Mouse (Mus musculus): ENCODE results near the gene Hoxa4. TPM values are rescaled to one million over a fixed set of nuclear protein-coding genes. Genes with fewer than 3 reads are reported as not detected.
A peak's percentile ranks its signal among the peaks of the same experiment; 100 is the strongest.

Hoxa4 gene
- polyA plus RNA-seq, 1 experiment from 2014 or later = 11.7 TPM

- peak within 1 kb of the TSS; percentile 99 for H3K4me2 ChIP-seq (ENCODE audit: low read depth)
- DNase-seq (ENCODE audit: low spot score) = peak; percentile 77
- H3K9ac ChIP-seq (ENCODE audit: low read length) = peak within 1 kb of the TSS; percentile 99
- peaks cover 39% of the 10 kb centered on the region for H3K4me1 ChIP-seq (ENCODE audit: control insufficient read depth, insufficient read depth, low read length)
- H3K9me3 ChIP-seq (ENCODE audit: control insufficient read depth, low read length) = no peaks in the 10 kb centered on the region
- peaks cover 12% of the 10 kb centered on the region for H3K36me3 ChIP-seq (ENCODE audit: control insufficient read depth, insufficient read depth, low read length)
- no peaks in the 10 kb centered on the region for H3K27me3 ChIP-seq (ENCODE audit: control insufficient read depth, insufficient read depth, low read length)
- H3K4me3 ChIP-seq (ENCODE audit: low read depth, low read length) = peak within 1 kb of the TSS; percentile 87
- WGBS = 1% methylated on average over 47 of the region's 47 CpGs
- peak; percentile 21; the same call in 1 of the 2 replicates for ATAC-seq (ENCODE audit: insufficient read depth, low FRiP score, low TSS enrichment)
- H3K27ac ChIP-seq (ENCODE audit: low read depth, low read length) = peak within 1 kb of the TSS; percentile 100
These were observed 16.7 kb upstream of the Hoxa4 start, which contains the start of gene Hoxa6 for GRCm38 (mm10) chr6:52208072-52208867. Hoxa6 (minus strand) TSS chr6:52208722.

- Histone ChIP-seq H3K36me3 (ENCODE audit: control insufficient read depth, insufficient read depth, low read length) (peaks cover 12% of the 10 kb centered on the region), H3K4me1 (ENCODE audit: control insufficient read depth, insufficient read depth, low read length) (peaks cover 39% of the 10 kb centered on the region), H3K27me3 (ENCODE audit: control insufficient read depth, insufficient read depth, low read length) (no peaks in the 10 kb centered on the region), H3K4me2 (ENCODE audit: low read depth) (peak overlapping the region; percentile 99), H3K9ac (ENCODE audit: low read length) (peak overlapping the region; percentile 99), H3K4me3 (ENCODE audit: low read depth, low read length) (peak overlapping the region; percentile 87), H3K27ac (ENCODE audit: low read depth, low read length) (peak overlapping the region; percentile 100), H3K9me3 (ENCODE audit: control insufficient read depth, low read length) (no peaks in the 10 kb centered on the region)
- ATAC-seq (ENCODE audit: insufficient read depth, low FRiP score, low TSS enrichment) = no peak
- no peak for DNase-seq (ENCODE audit: low spot score)
These were observed 16.1 kb upstream of the Hoxa4 start for GRCm38 (mm10) chr6:52207684-52207976.

GRCm38 (mm10) chr6:52206882-52207683 lies 15.5 kb upstream of the Hoxa4 start:
- peak overlapping the region; percentile 99 for H3K4me2 ChIP-seq (ENCODE audit: low read depth)

GRCm38 (mm10) chr6:52205638-52206621 lies 14.4 kb upstream of the Hoxa4 start:
- ATAC-seq (ENCODE audit: insufficient read depth, low FRiP score, low TSS enrichment) (no peak), DNase-seq (ENCODE audit: low spot score) (peak; percentile 70)
- peaks cover 50% of the 10 kb centered on the region for H3K4me1 ChIP-seq (ENCODE audit: control insufficient read depth, insufficient read depth, low read length)
- H3K4me3 ChIP-seq (ENCODE audit: low read depth, low read length) = peak overlapping the region; percentile 87
- H3K27ac ChIP-seq (ENCODE audit: low read depth, low read length) = peak overlapping the region; percentile 100
- H3K27me3 ChIP-seq (ENCODE audit: control insufficient read depth, insufficient read depth, low read length) = no peaks in the 10 kb centered on the region
- peaks cover 12% of the 10 kb centered on the region for H3K36me3 ChIP-seq (ENCODE audit: control insufficient read depth, insufficient read depth, low read length)
- no peaks in the 10 kb centered on the region for H3K9me3 ChIP-seq (ENCODE audit: control insufficient read depth, low read length)
- H3K4me2 ChIP-seq (ENCODE audit: low read depth) = peak overlapping the region; percentile 99
- WGBS = 2% methylated on average over 55 of the region's 55 CpGs
- peak overlapping the region; percentile 99 for H3K9ac ChIP-seq (ENCODE audit: low read length)

More at GRCm38 (mm10) chr6:52206882-52207683, 15.5 kb upstream of the Hoxa4 start:
- DNase-seq (ENCODE audit: low spot score) (peak; percentile 32), ATAC-seq (ENCODE audit: insufficient read depth, low FRiP score, low TSS enrichment) (no peak)
- peak overlapping the region; percentile 100 for H3K27ac ChIP-seq (ENCODE audit: low read depth, low read length)
- H3K9me3 ChIP-seq (ENCODE audit: control insufficient read depth, low read length) = no peaks in the 10 kb centered on the region
- peak overlapping the region; percentile 87 for H3K4me3 ChIP-seq (ENCODE audit: low read depth, low read length)
- H3K4me1 ChIP-seq (ENCODE audit: control insufficient read depth, insufficient read depth, low read length) = peaks cover 39% of the 10 kb centered on the region
- H3K36me3 ChIP-seq (ENCODE audit: control insufficient read depth, insufficient read depth, low read length) = peaks cover 12% of the 10 kb centered on the region
- peak overlapping the region; percentile 99 for H3K9ac ChIP-seq (ENCODE audit: low read length)
- 5% methylated on average over 4 of the region's 4 CpGs for WGBS
- H3K27me3 ChIP-seq (ENCODE audit: control insufficient read depth, insufficient read depth, low read length) = no peaks in the 10 kb centered on the region

- Histone ChIP-seq H3K27ac (ENCODE audit: low read depth, low read length) (peak overlapping the region; percentile 100), H3K9me3 (ENCODE audit: control insufficient read depth, low read length) (no peaks in the 10 kb centered on the region), H3K4me1 (ENCODE audit: control insufficient read depth, insufficient read depth, low read length) (peaks cover 56% of the 10 kb centered on the region), H3K4me3 (ENCODE audit: low read depth, low read length) (peak overlapping the region; percentile 87), H3K9ac (ENCODE audit: low read length) (peak overlapping the region; percentile 99), H3K4me2 (ENCODE audit: low read depth) (peak overlapping the region; percentile 99), H3K36me3 (ENCODE audit: control insufficient read depth, insufficient read depth, low read length) (peaks cover 15% of the 10 kb centered on the region), H3K27me3 (ENCODE audit: control insufficient read depth, insufficient read depth, low read length) (no peaks in the 10 kb centered on the region)
- DNase-seq (ENCODE audit: low spot score) (no peak), ATAC-seq (ENCODE audit: insufficient read depth, low FRiP score, low TSS enrichment) (no peak)
- 2% methylated on average over 14 of the region's 14 CpGs for WGBS
These were observed 13.7 kb upstream of the Hoxa4 start for GRCm38 (mm10) chr6:52205221-52205620.

GRCm38 (mm10) chr6:52204050-52204752 lies 12.6 kb upstream of the Hoxa4 start, which contains the start of gene Hoxa5:
Hoxa5 (minus strand) TSS chr6:52204587.
- no peaks in the 10 kb centered on the region for H3K9me3 ChIP-seq (ENCODE audit: control insufficient read depth, low read length)
- peak within 1 kb of the TSS; percentile 87 for H3K4me3 ChIP-seq (ENCODE audit: low read depth, low read length)
- H3K27ac ChIP-seq (ENCODE audit: low read depth, low read length) = peak within 1 kb of the TSS; percentile 100
- peak; percentile 98 for DNase-seq (ENCODE audit: low spot score)
- H3K9ac ChIP-seq (ENCODE audit: low read length) = peak within 1 kb of the TSS; percentile 99
- WGBS = under 1% methylated on average over 65 of the region's 65 CpGs
- ATAC-seq (ENCODE audit: insufficient read depth, low FRiP score, low TSS enrichment) = peak; percentile 67
- peak within 1 kb of the TSS; percentile 99 for H3K4me2 ChIP-seq (ENCODE audit: low read depth)
- peaks cover 15% of the 10 kb centered on the region for H3K36me3 ChIP-seq (ENCODE audit: control insufficient read depth, insufficient read depth, low read length)
- H3K4me1 ChIP-seq (ENCODE audit: control insufficient read depth, insufficient read depth, low read length) = peaks cover 56% of the 10 kb centered on the region
- H3K27me3 ChIP-seq (ENCODE audit: control insufficient read depth, insufficient read depth, low read length) = no peaks in the 10 kb centered on the region

- peak; percentile 48; the same call in 1 of the 2 replicates for ATAC-seq (ENCODE audit: insufficient read depth, low FRiP score, low TSS enrichment)
- Histone ChIP-seq H3K4me1 (ENCODE audit: control insufficient read depth, insufficient read depth, low read length) (peaks cover 57% of the 10 kb centered on the region), H3K27me3 (ENCODE audit: control insufficient read depth, insufficient read depth, low read length) (no peaks in the 10 kb centered on the region), H3K36me3 (ENCODE audit: control insufficient read depth, insufficient read depth, low read length) (peaks cover 15% of the 10 kb centered on the region), H3K4me3 (ENCODE audit: low read depth, low read length) (peak overlapping the region; percentile 87), H3K27ac (ENCODE audit: low read depth, low read length) (peak overlapping the region; percentile 100), H3K4me2 (ENCODE audit: low read depth) (peak overlapping the region; percentile 99), H3K9me3 (ENCODE audit: control insufficient read depth, low read length) (no peaks in the 10 kb centered on the region), H3K9ac (ENCODE audit: low read length) (peak overlapping the region; percentile 98)
- WGBS = under 1% methylated on average over 43 of the region's 46 CpGs
- peak; percentile 72 for DNase-seq (ENCODE audit: low spot score)
These were observed 12.0 kb upstream of the Hoxa4 start for GRCm38 (mm10) chr6:52203371-52204049.

All from neural tube, embryonic 11.5 days (tissue).